Mouse (Mus musculus): Measurements from ENCODE around the gene Mrpl53. TPM values are rescaled to one million over a fixed set of nuclear protein-coding genes. Genes with fewer than 3 reads are reported as not detected.
A peak's percentile ranks its signal among the peaks of the same experiment; 100 is the strongest.

Gene Mrpl53
- polyA plus RNA-seq, 1 experiment from 2014 or later = 165 TPM

DNA sequence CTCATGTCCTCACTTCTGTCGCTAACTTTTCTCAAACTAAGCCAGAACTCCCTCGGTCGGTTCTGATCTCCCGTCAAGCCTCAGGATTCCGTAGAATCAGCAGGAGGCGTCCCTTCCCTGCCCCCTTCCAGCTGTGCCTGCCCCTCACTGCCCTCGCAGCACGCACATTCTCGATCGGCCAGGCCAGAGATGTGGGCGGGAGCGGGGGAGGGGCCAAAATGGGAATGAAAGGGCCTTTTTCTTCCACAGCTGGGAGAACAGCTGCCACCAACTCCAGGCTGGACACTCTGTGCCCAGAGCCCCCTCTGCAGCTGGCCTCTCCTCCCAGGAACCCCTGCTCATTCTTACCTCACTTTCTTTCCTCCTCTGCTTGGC lies 28.7 kb downstream of the Mrpl53 start:
- no peaks in the 10 kb centered on the region for H3K9me3 ChIP-seq (replicated peaks; ENCODE audit: control insufficient read depth, low read length)
- H3K9ac ChIP-seq (ENCODE audit: low read length) = peak overlapping the region; percentile 94
- H3K4me2 ChIP-seq (ENCODE audit: low read depth, low read length) = peak overlapping the region; percentile 81
- H3K27me3 ChIP-seq (ENCODE audit: control insufficient read depth, insufficient read depth, low read length) = no peaks in the 10 kb centered on the region
- H3K27ac ChIP-seq (ENCODE audit: low read length) = peak overlapping the region; percentile 99
- 0% methylated on average over 12 of the region's 12 CpGs for WGBS
- no peaks in the 10 kb centered on the region for H3K36me3 ChIP-seq (ENCODE audit: control insufficient read depth, insufficient read depth)
- peak overlapping the region; percentile 68 for H3K4me3 ChIP-seq (ENCODE audit: low read length)
- H3K4me1 ChIP-seq (ENCODE audit: control insufficient read depth, insufficient read depth, low read length) = peaks cover 31% of the 10 kb centered on the region
- ATAC-seq (replicated peaks; ENCODE audit: extremely low read depth, insufficient read depth, low FRiP score) = peak; percentile 78

DNA sequence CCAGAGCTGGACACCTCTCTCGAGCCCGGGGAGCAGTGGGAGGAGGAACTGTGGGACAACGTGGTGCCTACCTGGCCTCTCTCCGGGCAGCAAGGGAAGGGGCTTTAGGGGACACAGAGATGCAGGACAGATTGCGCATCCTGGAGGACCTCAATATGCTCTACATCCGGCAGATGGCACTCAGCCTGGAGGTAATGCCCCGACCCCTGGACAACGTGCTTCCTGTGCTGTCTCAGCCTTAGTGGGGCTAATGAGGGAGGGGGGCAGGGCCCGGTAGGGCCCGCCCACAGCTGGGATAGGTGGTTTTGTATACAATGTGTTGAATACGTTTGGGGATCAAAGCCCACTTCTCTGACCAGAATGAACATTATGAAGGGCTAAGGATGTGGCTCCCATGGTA lies 29.2 kb downstream of the Mrpl53 start:
- 2% methylated on average over 11 of the region's 11 CpGs for WGBS
- H3K4me3 ChIP-seq (ENCODE audit: low read length) = peak overlapping the region; percentile 68
- peaks cover 32% of the 10 kb centered on the region for H3K4me1 ChIP-seq (ENCODE audit: control insufficient read depth, insufficient read depth, low read length)
- peak overlapping the region; percentile 94 for H3K9ac ChIP-seq (ENCODE audit: low read length)
- peak; percentile 33 for ATAC-seq (replicated peaks; ENCODE audit: extremely low read depth, insufficient read depth, low FRiP score)
- H3K36me3 ChIP-seq (ENCODE audit: control insufficient read depth, insufficient read depth) = no peaks in the 10 kb centered on the region
- no peaks in the 10 kb centered on the region for H3K9me3 ChIP-seq (replicated peaks; ENCODE audit: control insufficient read depth, low read length)
- H3K27ac ChIP-seq (ENCODE audit: low read length) = peak overlapping the region; percentile 99
- H3K4me2 ChIP-seq (ENCODE audit: low read depth, low read length) = peak overlapping the region; percentile 81
- no peaks in the 10 kb centered on the region for H3K27me3 ChIP-seq (ENCODE audit: control insufficient read depth, insufficient read depth, low read length)

DNA sequence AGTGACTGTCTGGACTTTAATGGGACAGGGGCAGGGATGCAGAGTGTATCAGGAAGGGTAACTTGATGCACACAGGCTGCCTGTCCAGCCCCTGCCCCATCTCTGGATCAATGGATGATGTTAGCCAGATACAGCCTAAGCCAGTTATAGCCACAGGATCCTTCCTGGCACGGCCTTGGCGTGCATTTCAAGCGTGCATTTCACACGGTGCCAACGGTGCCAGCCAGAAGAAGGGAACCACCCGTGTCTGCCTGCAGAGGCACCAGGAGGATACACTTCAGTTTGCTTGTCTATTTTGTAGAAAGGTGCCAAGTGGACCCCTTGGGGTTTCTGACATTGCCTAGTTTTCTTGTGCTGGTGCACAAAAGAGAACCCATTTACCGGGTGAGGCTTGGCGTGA lies 31.2 kb downstream of the Mrpl53 start:
- H3K4me3 ChIP-seq (ENCODE audit: low read length) = no peak overlapping the region
- no peak overlapping the region for H3K4me2 ChIP-seq (ENCODE audit: low read depth, low read length)
- H3K27me3 ChIP-seq (ENCODE audit: control insufficient read depth, insufficient read depth, low read length) = no peaks in the 10 kb centered on the region
- no peaks in the 10 kb centered on the region for H3K9me3 ChIP-seq (replicated peaks; ENCODE audit: control insufficient read depth, low read length)
- H3K9ac ChIP-seq (ENCODE audit: low read length) = no peak overlapping the region
- H3K4me1 ChIP-seq (ENCODE audit: control insufficient read depth, insufficient read depth, low read length) = peaks cover 32% of the 10 kb centered on the region
- no peak for ATAC-seq (replicated peaks; ENCODE audit: extremely low read depth, insufficient read depth, low FRiP score)
- no peak overlapping the region for H3K27ac ChIP-seq (ENCODE audit: low read length)
- no peaks in the 10 kb centered on the region for H3K36me3 ChIP-seq (ENCODE audit: control insufficient read depth, insufficient read depth)
- 89% methylated on average over 8 of the region's 8 CpGs for WGBS

GRCm38 (mm10) chr6:83141636-83142035 lies 32.8 kb downstream of the Mrpl53 start:
- H3K27ac ChIP-seq (ENCODE audit: low read length) = peak overlapping the region; percentile 66
- ATAC-seq (replicated peaks; ENCODE audit: extremely low read depth, insufficient read depth, low FRiP score) = no peak
- H3K4me2 ChIP-seq (ENCODE audit: low read depth, low read length) = peak overlapping the region; percentile 77
- no peaks in the 10 kb centered on the region for H3K36me3 ChIP-seq (ENCODE audit: control insufficient read depth, insufficient read depth)
- 35% methylated on average over 4 of the region's 4 CpGs for WGBS
- H3K9me3 ChIP-seq (replicated peaks; ENCODE audit: control insufficient read depth, low read length) = no peaks in the 10 kb centered on the region
- H3K4me1 ChIP-seq (ENCODE audit: control insufficient read depth, insufficient read depth, low read length) = peaks cover 26% of the 10 kb centered on the region
- H3K9ac ChIP-seq (ENCODE audit: low read length) = peak overlapping the region; percentile 79
- H3K27me3 ChIP-seq (ENCODE audit: control insufficient read depth, insufficient read depth, low read length) = no peaks in the 10 kb centered on the region
- H3K4me3 ChIP-seq (ENCODE audit: low read length) = peak overlapping the region; percentile 50

- H3K36me3 ChIP-seq (ENCODE audit: control insufficient read depth, insufficient read depth) = no peaks in the 10 kb centered on the region
- H3K27ac ChIP-seq (ENCODE audit: low read length) = peak overlapping the region; percentile 66
- peak overlapping the region; percentile 77 for H3K4me2 ChIP-seq (ENCODE audit: low read depth, low read length)
- ATAC-seq (replicated peaks; ENCODE audit: extremely low read depth, insufficient read depth, low FRiP score) = peak; percentile 17
- peak overlapping the region; percentile 79 for H3K9ac ChIP-seq (ENCODE audit: low read length)
- H3K9me3 ChIP-seq (replicated peaks; ENCODE audit: control insufficient read depth, low read length) = no peaks in the 10 kb centered on the region
- peaks cover 26% of the 10 kb centered on the region for H3K4me1 ChIP-seq (ENCODE audit: control insufficient read depth, insufficient read depth, low read length)
- peak overlapping the region; percentile 50 for H3K4me3 ChIP-seq (ENCODE audit: low read length)
- WGBS = 6% methylated on average over 41 of the region's 41 CpGs
- H3K27me3 ChIP-seq (ENCODE audit: control insufficient read depth, insufficient read depth, low read length) = no peaks in the 10 kb centered on the region
Measured at GRCm38 (mm10) chr6:83142211-83142731, 33.4 kb downstream of the Mrpl53 start.

- Histone ChIP-seq H3K9me3 (replicated peaks; ENCODE audit: control insufficient read depth, low read length) (no peaks in the 10 kb centered on the region), H3K9ac (ENCODE audit: low read length) (peak overlapping the region; percentile 35; the same call in 1 of the 2 replicates), H3K36me3 (ENCODE audit: control insufficient read depth, insufficient read depth) (peaks cover under 1% of the 10 kb centered on the region), H3K27ac (ENCODE audit: low read length) (no peak overlapping the region), H3K4me3 (ENCODE audit: low read length) (peak overlapping the region; percentile 50), H3K27me3 (ENCODE audit: control insufficient read depth, insufficient read depth, low read length) (no peaks in the 10 kb centered on the region), H3K4me2 (ENCODE audit: low read depth, low read length) (peak overlapping the region; percentile 77), H3K4me1 (ENCODE audit: control insufficient read depth, insufficient read depth, low read length) (peaks cover 23% of the 10 kb centered on the region)
- ATAC-seq (replicated peaks; ENCODE audit: extremely low read depth, insufficient read depth, low FRiP score) = no peak
- 51% methylated on average over 11 of the region's 11 CpGs for WGBS
Measured at GRCm38 (mm10) chr6:83142886-83143285, 34.0 kb downstream of the Mrpl53 start.

GRCm38 (mm10) chr6:83145209-83145608 lies 36.4 kb downstream of the Mrpl53 start:
- WGBS = 60% methylated on average over 2 of the region's 2 CpGs
- H3K27me3 ChIP-seq (ENCODE audit: control insufficient read depth, insufficient read depth, low read length) = no peaks in the 10 kb centered on the region
- peaks cover 10% of the 10 kb centered on the region for H3K36me3 ChIP-seq (ENCODE audit: control insufficient read depth, insufficient read depth)
- H3K4me2 ChIP-seq (ENCODE audit: low read depth, low read length) = no peak overlapping the region
- no peak overlapping the region for H3K9ac ChIP-seq (ENCODE audit: low read length)
- peaks cover 12% of the 10 kb centered on the region for H3K4me1 ChIP-seq (ENCODE audit: control insufficient read depth, insufficient read depth, low read length)
- no peak for ATAC-seq (replicated peaks; ENCODE audit: extremely low read depth, insufficient read depth, low FRiP score)
- H3K9me3 ChIP-seq (replicated peaks; ENCODE audit: control insufficient read depth, low read length) = no peaks in the 10 kb centered on the region
- H3K27ac ChIP-seq (ENCODE audit: low read length) = no peak overlapping the region; the same call in 1 of the 2 replicates
- H3K4me3 ChIP-seq (ENCODE audit: low read length) = no peak overlapping the region

DNA sequence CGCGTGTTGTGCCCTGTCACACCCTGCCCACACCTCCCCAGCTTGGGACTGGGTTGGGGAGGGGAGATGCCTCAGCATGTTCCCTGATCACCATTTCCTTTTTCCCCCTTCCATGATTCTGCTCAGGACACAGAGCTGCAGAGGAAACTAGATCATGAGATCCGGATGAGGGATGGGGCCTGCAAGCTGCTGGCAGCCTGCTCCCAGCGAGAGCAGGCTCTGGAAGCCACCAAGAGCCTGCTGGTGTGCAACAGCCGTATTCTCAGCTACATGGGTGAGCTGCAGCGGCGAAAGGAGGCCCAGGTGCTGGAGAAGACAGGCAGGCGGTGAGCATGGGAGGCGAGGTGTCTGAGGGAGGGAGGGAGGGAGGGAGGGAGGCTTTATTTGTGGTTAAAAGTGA lies 37.0 kb downstream of the Mrpl53 start:
- Histone ChIP-seq H3K9me3 (replicated peaks; ENCODE audit: control insufficient read depth, low read length) (no peaks in the 10 kb centered on the region), H3K4me1 (ENCODE audit: control insufficient read depth, insufficient read depth, low read length) (peaks cover 12% of the 10 kb centered on the region), H3K4me2 (ENCODE audit: low read depth, low read length) (peak overlapping the region; percentile 3; the same call in 1 of the 2 replicates), H3K27me3 (ENCODE audit: control insufficient read depth, insufficient read depth, low read length) (no peaks in the 10 kb centered on the region), H3K36me3 (ENCODE audit: control insufficient read depth, insufficient read depth) (peaks cover 10% of the 10 kb centered on the region), H3K27ac (ENCODE audit: low read length) (peak overlapping the region; percentile 66), H3K4me3 (ENCODE audit: low read length) (no peak overlapping the region), H3K9ac (ENCODE audit: low read length) (no peak overlapping the region)
- no peak for ATAC-seq (replicated peaks; ENCODE audit: extremely low read depth, insufficient read depth, low FRiP score)
- 61% methylated on average over 9 of the region's 9 CpGs for WGBS

DNA sequence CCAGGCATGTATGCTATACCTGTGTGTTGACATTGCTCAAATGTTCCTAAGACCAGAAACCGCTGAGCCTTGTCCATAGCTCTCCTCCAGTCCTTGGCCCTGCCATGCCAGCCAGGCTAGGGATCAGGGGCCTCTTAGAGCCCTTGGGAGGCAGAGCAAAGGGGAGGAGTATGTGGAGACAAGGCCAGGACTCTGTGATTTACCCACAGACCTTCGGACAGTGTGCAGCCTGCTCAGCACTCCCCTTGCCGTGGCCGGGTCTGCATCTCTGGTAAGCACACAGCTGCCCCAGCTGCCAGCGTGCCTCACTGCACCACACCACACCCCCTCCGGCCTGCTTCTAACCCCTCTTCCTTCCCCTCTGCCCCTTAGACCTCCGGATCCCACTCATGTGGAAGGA lies 38.4 kb downstream of the Mrpl53 start:
- Histone ChIP-seq H3K9me3 (replicated peaks; ENCODE audit: control insufficient read depth, low read length) (no peaks in the 10 kb centered on the region), H3K4me3 (ENCODE audit: low read length) (no peak overlapping the region), H3K4me2 (ENCODE audit: low read depth, low read length) (no peak overlapping the region), H3K27ac (ENCODE audit: low read length) (no peak overlapping the region), H3K4me1 (ENCODE audit: control insufficient read depth, insufficient read depth, low read length) (peaks cover 4% of the 10 kb centered on the region), H3K36me3 (ENCODE audit: control insufficient read depth, insufficient read depth) (peaks cover 10% of the 10 kb centered on the region), H3K27me3 (ENCODE audit: control insufficient read depth, insufficient read depth, low read length) (no peaks in the 10 kb centered on the region), H3K9ac (ENCODE audit: low read length) (no peak overlapping the region)
- 62% methylated on average over 7 of the region's 7 CpGs for WGBS
- ATAC-seq (replicated peaks; ENCODE audit: extremely low read depth, insufficient read depth, low FRiP score) = no peak
